Mouse (Mus musculus) kidney, embryonic 15.5 days (tissue): Measurements from ENCODE around the gene B3gat2. TPM values are rescaled to one million over a fixed set of nuclear protein-coding genes. Genes with fewer than 3 reads are reported as not detected.

Source experiments
- ATAC-seq: fragments of 200-750 bp; cut with Nextera tagmentation; replicated peaks from 2 replicates; pipeline ENCODE4 v1.8.0; 2017; ENCODE audit warnings: moderate TSS enrichment; ENCODE audit not compliant: low FRiP score
- H3K27ac ChIP-seq: fragments of 300-500 bp; sonication (generic); 2 replicates; pipeline ENCODE4 v1.5.1; 2015; ENCODE audit warnings: mild to moderate bottlenecking, inconsistent platforms
- H3K27me3 ChIP-seq: fragments of 300-500 bp; sonication (generic); 2 replicates; pipeline ENCODE4 v1.6.1; 2015; ENCODE audit warnings: inconsistent platforms
- H3K36me3 ChIP-seq: fragments of 300-500 bp; sonication (generic); 2 replicates; pipeline ENCODE4 v1.6.1; 2015; ENCODE audit warnings: inconsistent platforms
- H3K4me1 ChIP-seq: fragments of 300-500 bp; sonication (generic); 2 replicates; pipeline ENCODE4 v1.6.1; 2015; ENCODE audit warnings: inconsistent platforms
- H3K4me2 ChIP-seq: fragments of 300-500 bp; sonication (generic); 2 replicates; pipeline ENCODE4 v1.6.1; 2015; ENCODE audit warnings: moderate library complexity, mild to moderate bottlenecking, inconsistent platforms
- H3K4me3 ChIP-seq: fragments of 300-500 bp; sonication (generic); replicated peaks from 2 replicates; pipeline ENCODE4 v1.5.1; 2015; ENCODE audit warnings: mild to moderate bottlenecking, inconsistent platforms
- H3K9ac ChIP-seq: fragments of 300-500 bp; sonication (generic); 2 replicates; pipeline ENCODE4 v1.6.1; 2015; ENCODE audit warnings: mild to moderate bottlenecking, inconsistent platforms
- H3K9me3 ChIP-seq: fragments of 300-500 bp; sonication (generic); replicated peaks from 2 replicates; pipeline ENCODE4 v1.6.1; 2016; ENCODE audit warnings: inconsistent platforms
- WGBS: fragments of 180-500 bp; shearing (Covaris S2); methylation state at CpG from one replicate; pipeline ENCODE4 v1.1.7; 2015; ENCODE audit warnings: mixed read lengths; 5-methylcytosine and 5-hydroxymethylcytosine counted together
- polyA plus RNA-seq: library from polyadenylated mRNA; unstranded; fragments of >200 nt; fragmentation: Nextera tagmentation; extraction: Ambion mirVana; gene quantifications from 2 replicates; pipeline ENCODE4 v1.2.1, GENCODE M21; 2015

The B3gat2 gene
- polyA plus RNA-seq, 1 experiment from 2014 or later = 9.5 TPM

- Histone ChIP-seq H3K4me2 (no peak overlapping the region), H3K27me3 (no peaks in the 10 kb centered on the region), H3K27ac (no peak overlapping the region), H3K9me3 (no peaks in the 10 kb centered on the region), H3K9ac (no peak overlapping the region), H3K36me3 (peaks cover 25% of the 10 kb centered on the region), H3K4me1 (no peaks in the 10 kb centered on the region), H3K4me3 (no peak overlapping the region)
- ATAC-seq = no peak
Observed at GRCm38 (mm10) chr1:23840924-23841323, 79.4 kb downstream of the B3gat2 start.

- ATAC-seq = no peak
- Histone ChIP-seq H3K9me3 (no peaks in the 10 kb centered on the region), H3K27ac (no peak overlapping the region), H3K27me3 (no peaks in the 10 kb centered on the region), H3K4me1 (no peaks in the 10 kb centered on the region), H3K4me3 (no peak overlapping the region), H3K9ac (no peak overlapping the region), H3K36me3 (peaks cover 37% of the 10 kb centered on the region), H3K4me2 (no peak overlapping the region)
- WGBS = 54% methylated on average over 3 of the region's 3 CpGs
Observed at GRCm38 (mm10) chr1:23842629-23843028, 81.1 kb downstream of the B3gat2 start.

- no peak overlapping the region for H3K4me2 ChIP-seq
- no peak for ATAC-seq
- no peak overlapping the region for H3K4me3 ChIP-seq
- 81% methylated on average over 7 of the region's 7 CpGs for WGBS
- H3K4me1 ChIP-seq = no peaks in the 10 kb centered on the region
- peaks cover 48% of the 10 kb centered on the region for H3K36me3 ChIP-seq
- H3K9me3 ChIP-seq = no peaks in the 10 kb centered on the region
- H3K9ac ChIP-seq = no peak overlapping the region
- no peak overlapping the region for H3K27ac ChIP-seq
- H3K27me3 ChIP-seq = no peaks in the 10 kb centered on the region
Observed at GRCm38 (mm10) chr1:23843790-23844189, 82.2 kb downstream of the B3gat2 start.

- H3K4me1 ChIP-seq = no peaks in the 10 kb centered on the region
- no peak overlapping the region for H3K9ac ChIP-seq
- H3K4me3 ChIP-seq = no peak overlapping the region
- peaks cover 52% of the 10 kb centered on the region for H3K36me3 ChIP-seq
- no peak overlapping the region for H3K4me2 ChIP-seq
- no peaks in the 10 kb centered on the region for H3K9me3 ChIP-seq
- no peaks in the 10 kb centered on the region for H3K27me3 ChIP-seq
- H3K27ac ChIP-seq = no peak overlapping the region
- no peak for ATAC-seq
- WGBS = 91% methylated on average over 10 of the region's 10 CpGs
Observed at GRCm38 (mm10) chr1:23845007-23845406, 83.5 kb downstream of the B3gat2 start.

GRCm38 (mm10) chr1:23846044-23846680 is 84.6 kb downstream of the B3gat2 start:
- Histone ChIP-seq H3K9me3 (no peaks in the 10 kb centered on the region), H3K4me3 (no peak overlapping the region), H3K27me3 (no peaks in the 10 kb centered on the region), H3K4me1 (no peaks in the 10 kb centered on the region), H3K9ac (no peak overlapping the region), H3K27ac (no peak overlapping the region), H3K36me3 (peaks cover 59% of the 10 kb centered on the region), H3K4me2 (no peak overlapping the region)
- ATAC-seq = no peak
- 77% methylated on average over 10 of the region's 10 CpGs for WGBS

GRCm38 (mm10) chr1:23855623-23856022 is 94.1 kb downstream of the B3gat2 start:
- Histone ChIP-seq H3K9ac (no peak overlapping the region), H3K4me3 (no peak overlapping the region), H3K9me3 (no peaks in the 10 kb centered on the region), H3K36me3 (peaks cover 53% of the 10 kb centered on the region), H3K4me2 (no peak overlapping the region), H3K27ac (no peak overlapping the region), H3K27me3 (no peaks in the 10 kb centered on the region), H3K4me1 (no peaks in the 10 kb centered on the region)
- ATAC-seq = no peak
- WGBS = 83% methylated on average over 3 of the region's 3 CpGs

- peaks cover 41% of the 10 kb centered on the region for H3K36me3 ChIP-seq
- WGBS = 73% methylated on average over 2 of the region's 2 CpGs
- H3K27me3 ChIP-seq = no peaks in the 10 kb centered on the region
- H3K4me1 ChIP-seq = no peaks in the 10 kb centered on the region
- H3K27ac ChIP-seq = no peak overlapping the region
- no peak overlapping the region for H3K9ac ChIP-seq
- H3K9me3 ChIP-seq = no peaks in the 10 kb centered on the region
- H3K4me3 ChIP-seq = no peak overlapping the region
- ATAC-seq = no peak
- H3K4me2 ChIP-seq = no peak overlapping the region
Observed at GRCm38 (mm10) chr1:23860944-23861343, 99.4 kb downstream of the B3gat2 start.

- no peak for ATAC-seq
- Histone ChIP-seq H3K9ac (no peak overlapping the region), H3K27me3 (no peaks in the 10 kb centered on the region), H3K27ac (no peak overlapping the region), H3K9me3 (no peaks in the 10 kb centered on the region), H3K4me3 (no peak overlapping the region), H3K36me3 (peaks cover 7% of the 10 kb centered on the region; the same call in 1 of the 2 replicates), H3K4me1 (no peaks in the 10 kb centered on the region), H3K4me2 (no peak overlapping the region)
- WGBS = 91% methylated on average over 7 of the region's 7 CpGs
Observed at GRCm38 (mm10) chr1:23865566-23865965, 104.0 kb downstream of the B3gat2 start.

GRCm38 (mm10) chr1:23867350-23867862 is 105.9 kb downstream of the B3gat2 start:
- Histone ChIP-seq H3K4me1 (no peaks in the 10 kb centered on the region), H3K4me2 (no peak overlapping the region), H3K27ac (no peak overlapping the region), H3K9ac (no peak overlapping the region), H3K36me3 (peaks cover 16% of the 10 kb centered on the region; the same call in 1 of the 2 replicates), H3K4me3 (no peak overlapping the region), H3K9me3 (no peaks in the 10 kb centered on the region), H3K27me3 (no peaks in the 10 kb centered on the region)
- 65% methylated on average over 2 of the region's 2 CpGs for WGBS
- no peak for ATAC-seq

GRCm38 (mm10) chr1:23872194-23872593 is 110.6 kb downstream of the B3gat2 start:
- 94% methylated on average over 1 of the region's 1 CpGs for WGBS
- no peak for ATAC-seq

GRCm38 (mm10) chr1:23882681-23883080 is 121.1 kb downstream of the B3gat2 start:
- no peaks in the 10 kb centered on the region for H3K27me3 ChIP-seq
- ATAC-seq = no peak
- no peaks in the 10 kb centered on the region for H3K4me1 ChIP-seq
- WGBS = 94% methylated on average over 1 of the region's 1 CpGs
- no peak overlapping the region for H3K27ac ChIP-seq
- no peak overlapping the region for H3K9ac ChIP-seq
- no peaks in the 10 kb centered on the region for H3K9me3 ChIP-seq
- H3K4me3 ChIP-seq = no peak overlapping the region
- no peaks in the 10 kb centered on the region for H3K36me3 ChIP-seq
- H3K4me2 ChIP-seq = no peak overlapping the region

More at GRCm38 (mm10) chr1:23872194-23872593, 110.6 kb downstream of the B3gat2 start:
- Histone ChIP-seq H3K36me3 (peaks cover 33% of the 10 kb centered on the region), H3K4me2 (no peak overlapping the region), H3K4me1 (no peaks in the 10 kb centered on the region), H3K27me3 (no peaks in the 10 kb centered on the region), H3K9ac (no peak overlapping the region), H3K4me3 (no peak overlapping the region), H3K9me3 (no peaks in the 10 kb centered on the region), H3K27ac (no peak overlapping the region)

GRCm38 (mm10) chr1:23884087-23884668 is 122.6 kb downstream of the B3gat2 start:
- Histone ChIP-seq H3K36me3 (no peaks in the 10 kb centered on the region), H3K9me3 (no peaks in the 10 kb centered on the region), H3K27me3 (no peaks in the 10 kb centered on the region), H3K4me2 (no peak overlapping the region), H3K4me1 (no peaks in the 10 kb centered on the region), H3K9ac (no peak overlapping the region), H3K4me3 (no peak overlapping the region), H3K27ac (no peak overlapping the region)
- ATAC-seq = no peak
- 92% methylated on average over 2 of the region's 2 CpGs for WGBS
